In the genomic region with DNA sequence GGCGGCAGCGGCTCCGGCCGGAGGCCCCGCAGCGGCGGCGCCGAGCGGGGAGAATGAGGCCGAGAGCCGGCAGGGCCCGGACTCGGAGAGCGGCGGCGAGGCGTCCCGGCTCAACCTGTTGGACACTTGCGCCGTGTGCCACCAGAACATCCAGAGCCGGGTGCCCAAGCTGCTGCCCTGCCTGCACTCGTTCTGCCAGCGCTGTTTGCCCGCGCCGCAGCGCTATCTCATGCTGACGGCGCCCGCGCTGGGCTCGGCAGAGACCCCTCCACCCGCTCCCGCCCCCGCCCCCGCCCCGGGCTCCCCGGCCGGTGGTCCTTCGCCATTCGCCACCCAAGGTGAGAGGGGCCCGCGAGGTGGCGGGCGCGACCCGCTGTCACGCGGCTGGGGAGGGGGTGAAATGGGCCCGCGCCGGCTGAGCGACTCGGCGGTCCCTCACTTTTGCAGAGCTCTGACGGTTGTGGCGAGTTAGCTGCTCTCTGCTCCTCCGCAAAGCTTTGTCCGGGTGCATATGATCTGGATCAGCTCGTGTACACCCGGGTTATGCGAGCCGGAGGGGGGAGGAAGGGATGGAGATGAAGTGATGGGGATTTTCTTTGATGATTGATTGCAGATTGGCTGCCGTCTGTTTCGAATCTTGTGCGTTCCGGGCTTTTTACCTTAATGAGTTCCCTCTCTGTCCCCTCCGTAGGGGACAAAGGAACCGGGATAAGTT, we compare ENCODE assay signal across 8 mouse cellular contexts. TPM values are rescaled to one million over a fixed set of nuclear protein-coding genes. Genes with fewer than 3 reads are reported as not detected.
DNase-seq lines count a peak whose midpoint lies in the region; ATAC-seq and TF ChIP-seq lines count a peak whose summit lies in the region.

No protein-coding gene starts in this region.

- peak overlapping the region; percentile 37 for H3K4me2 ChIP-seq in hindbrain, embryonic 11.5 days (replicated peaks; ENCODE audit: low read depth, low read length)

- H3K27ac ChIP-seq in ES-E14 (ENCODE audit: insufficient read depth, low read depth, low read length, poor library complexity, severe bottlenecking), result peak overlapping the region; percentile 99
- H3K27ac ChIP-seq in brown adipose tissue, adult 24 weeks (replicated peaks; ENCODE audit: low read depth, low read length), result peak overlapping the region; percentile 91
- H3K27ac ChIP-seq in hindbrain, embryonic 11.5 days (ENCODE audit: low read depth, low read length), result peak overlapping the region; percentile 98

- peak overlapping the region; percentile 97 to 99 for H3K4me3 ChIP-seq in ES-E14 (ENCODE audit: insufficient read depth in 1 of 2, low read depth in 1 of 2, low read length in 2 of 2, poor library complexity in 1 of 2, severe bottlenecking in 1 of 2)
- H3K4me3 ChIP-seq in brown adipose tissue, adult 24 weeks (ENCODE audit: insufficient read depth, low read depth, low read length), result peak overlapping the region; percentile 96
- H3K4me3 ChIP-seq in hindbrain, embryonic 11.5 days (ENCODE audit: low read depth, low read length), result peak overlapping the region; percentile 89

- no peak for DNase-seq in ES-E14 (ENCODE audit: low read depth, low spot score)
- DNase-seq in frontal cortex, adult 2 months (ENCODE audit: extremely low spot score in 1 of 2, low spot score in 1 of 2), result peak; percentile 15 to 35
- DNase-seq in hindbrain, embryonic 11.5 days (ENCODE audit: low spot score), result peak; percentile 79
- peak; percentile 27 to 57 for DNase-seq in layer of hippocampus, postnatal 25 days (ENCODE audit: extremely low spot score in 1 of 2, low spot score in 1 of 2)
- peak; percentile 60 to 70 for DNase-seq in lung, postnatal 4 days
- DNase-seq in retina, postnatal 7 days (ENCODE audit: low read depth, low spot score), result peak; percentile 52
- DNase-seq in urinary bladder, postnatal 36 days (ENCODE audit: low spot score in 2 of 2), result peak; percentile 31 to 34

- H3K4me1 ChIP-seq in ES-E14 (ENCODE audit: control insufficient read depth in 2 of 2, insufficient read depth in 2 of 2, low read length in 2 of 2, poor library complexity in 1 of 2), result no peaks in the 10 kb centered on the region
- H3K4me1 ChIP-seq in brown adipose tissue, adult 24 weeks (ENCODE audit: control insufficient read depth, insufficient read depth, insufficient read length, low read length), result no peaks in the 10 kb centered on the region
- no peaks in the 10 kb centered on the region for H3K4me1 ChIP-seq in hindbrain, embryonic 11.5 days (replicated peaks; ENCODE audit: control insufficient read depth, insufficient read depth, low read length)

- in situ Hi-C loops in ES-E14 (cut with MboI; ENCODE audit: low sequenced_read_pairs in 2 of 2, unreplicated experiment in 2 of 2), result no loop called here

- no peaks in the 10 kb centered on the region for H3K27me3 ChIP-seq in hindbrain, embryonic 11.5 days (ENCODE audit: control insufficient read depth, insufficient read depth, low read length)

- WGBS in hindbrain, embryonic 11.5 days, result under 1% methylated on average over 65 of the region's 70 CpGs

- H3K9me3 ChIP-seq in ES-E14 (ENCODE audit: control insufficient read depth, insufficient read depth, low read depth, low read length), result peaks cover 18% of the 10 kb centered on the region
- peaks cover 17% of the 10 kb centered on the region for H3K9me3 ChIP-seq in hindbrain, embryonic 11.5 days (ENCODE audit: control insufficient read depth, low read length)

- ATAC-seq in hindbrain, embryonic 11.5 days (ENCODE audit: low FRiP score), result peak; percentile 71

- peak overlapping the region; percentile 100 for H3K9ac ChIP-seq in ES-E14 (ENCODE audit: insufficient read depth, low read depth, low read length, poor library complexity, severe bottlenecking)
- H3K9ac ChIP-seq in hindbrain, embryonic 11.5 days (ENCODE audit: low read depth, low read length), result peak overlapping the region; percentile 94

- peaks cover 2% of the 10 kb centered on the region; the same call in 1 of the 2 replicates for H3K36me3 ChIP-seq in ES-E14 (ENCODE audit: control insufficient read depth, insufficient read depth, low read length, poor library complexity, severe bottlenecking)
- peaks cover 5% of the 10 kb centered on the region for H3K36me3 ChIP-seq in hindbrain, embryonic 11.5 days (ENCODE audit: control insufficient read depth, insufficient read depth, low read length)

TF ChIP-seq in ES-E14, 5 proteins besides CTCF, POLR2A, EP300 and RAD21:
- TF ChIP-seq HCFC1 (IDR thresholded peaks at IDR 0.05; ENCODE audit: borderline replicate concordance, insufficient read depth, low read length), result peak; percentile 8; the same call in 1 of the 2 replicates
- TF ChIP-seq MAFK (IDR thresholded peaks at IDR 0.05; ENCODE audit: insufficient read depth, low read depth, low read length), result no peak
- TF ChIP-seq ZNF384 (IDR thresholded peaks at IDR 0.05; ENCODE audit: low read depth, low read length), result no peak
- TF ChIP-seq ZC3H11A (IDR thresholded peaks at IDR 0.05; ENCODE audit: borderline replicate concordance, low read depth, low read length), result no peak
- TF ChIP-seq CHD2 (IDR thresholded peaks at IDR 0.05; ENCODE audit: low read depth, low read length), result no peak
TF ChIP-seq in ES-E14: peak in this region for 1.

RNA-seq across cellular contexts. Expression of a gene that starts 0.7 kb away (rescaled TPM):
- 77.8 and 81.7 TPM in 2 replicates for total RNA-seq in ES-E14 (2012; rRNA removed)
- 13.7 and 16.6 TPM in 2 replicates for polyA plus RNA-seq in brown adipose tissue, adult 24 weeks (2012; ENCODE audit: insufficient read depth, insufficient read length, missing spikeins)
- 28.2 TPM in 2 replicates for polyA plus RNA-seq in frontal cortex, adult 2 months (2012; rRNA removed)
- polyA plus RNA-seq in hindbrain, embryonic 11.5 days (2014; fragmentation: Nextera tagmentation; extraction: Ambion mirVana), result 35.4 and 40.3 TPM in 2 replicates
- total RNA-seq in layer of hippocampus, postnatal 25 days (2021), result 10 to 100 TPM; 32.6 to 40.0 TPM
